Mouse (Mus musculus) left cerebral cortex, postnatal 4 days (tissue): ENCODE measurements around the gene Zfp128. TPM values are rescaled to one million over a fixed set of nuclear protein-coding genes. Genes with fewer than 3 reads are reported as not detected.
"Not testable (repeated sequence)": the region's sequence is repeated elsewhere in the genome, so short reads cannot be mapped to it uniquely, and the experiment has no call there.

Experiments
- DNase-seq: peaks from one replicate; pipeline ENCODE4 v3.0.0-alpha.2; 2022
- intact Hi-C: fragments of 180-260 bp; cut with DNase I; formaldehyde crosslinking; loops from one replicate; pipeline ENCODE4 v1.15.1; 2025
- total RNA-seq, 2 experiments: library from RNA; stranded (reverse); gene quantifications; 2 replicates each; pipeline ENCODE4 v1.2.3; 2021

The Zfp128 gene
- total RNA-seq = 10 to 100 TPM in 1 of 2 experiments, 1 to 10 TPM in 1; 9.9 to 10.2 TPM

DNA sequence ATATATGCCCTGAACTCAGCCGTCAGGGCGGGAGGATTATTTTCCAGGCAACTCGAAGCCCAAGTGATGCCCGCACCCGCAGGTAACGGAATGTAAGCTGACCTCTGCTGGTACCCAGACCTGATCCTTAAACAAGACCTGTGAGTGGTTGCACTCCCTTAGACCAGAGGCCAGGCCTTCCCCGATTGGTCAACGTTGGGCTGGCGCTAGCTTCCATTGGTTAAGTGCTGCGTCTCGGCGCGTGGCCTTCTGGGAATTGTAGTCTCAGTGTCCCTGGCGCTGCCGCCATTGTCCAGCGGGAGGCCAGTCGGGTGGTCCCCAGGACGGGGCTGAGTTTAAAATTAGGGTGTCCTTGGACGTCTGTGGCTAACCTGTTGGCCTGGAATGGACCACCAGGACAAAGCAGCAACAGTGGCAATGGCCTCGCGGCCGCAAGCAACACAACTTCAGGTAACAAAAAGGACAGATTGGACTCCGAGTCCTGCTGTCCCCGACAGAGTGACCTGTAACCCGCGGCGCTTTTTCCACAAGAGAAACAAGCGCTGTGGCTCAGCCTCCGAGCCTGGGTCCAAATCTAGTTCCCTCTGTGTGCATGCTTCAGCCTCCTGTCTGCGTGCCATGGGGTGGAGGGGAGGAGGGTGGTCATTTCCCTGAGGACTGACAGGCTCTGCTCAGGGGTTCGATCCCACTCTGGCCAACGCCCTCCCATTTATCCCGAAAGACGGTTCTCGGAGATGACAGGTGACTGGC, at the start of gene Zfp128:
Zfp128 (plus strand) TSS at position 267 of the 750 bp plus-strand sequence.
- intact Hi-C loops = no loop called here
- DNase-seq = peak; percentile 97

DNA sequence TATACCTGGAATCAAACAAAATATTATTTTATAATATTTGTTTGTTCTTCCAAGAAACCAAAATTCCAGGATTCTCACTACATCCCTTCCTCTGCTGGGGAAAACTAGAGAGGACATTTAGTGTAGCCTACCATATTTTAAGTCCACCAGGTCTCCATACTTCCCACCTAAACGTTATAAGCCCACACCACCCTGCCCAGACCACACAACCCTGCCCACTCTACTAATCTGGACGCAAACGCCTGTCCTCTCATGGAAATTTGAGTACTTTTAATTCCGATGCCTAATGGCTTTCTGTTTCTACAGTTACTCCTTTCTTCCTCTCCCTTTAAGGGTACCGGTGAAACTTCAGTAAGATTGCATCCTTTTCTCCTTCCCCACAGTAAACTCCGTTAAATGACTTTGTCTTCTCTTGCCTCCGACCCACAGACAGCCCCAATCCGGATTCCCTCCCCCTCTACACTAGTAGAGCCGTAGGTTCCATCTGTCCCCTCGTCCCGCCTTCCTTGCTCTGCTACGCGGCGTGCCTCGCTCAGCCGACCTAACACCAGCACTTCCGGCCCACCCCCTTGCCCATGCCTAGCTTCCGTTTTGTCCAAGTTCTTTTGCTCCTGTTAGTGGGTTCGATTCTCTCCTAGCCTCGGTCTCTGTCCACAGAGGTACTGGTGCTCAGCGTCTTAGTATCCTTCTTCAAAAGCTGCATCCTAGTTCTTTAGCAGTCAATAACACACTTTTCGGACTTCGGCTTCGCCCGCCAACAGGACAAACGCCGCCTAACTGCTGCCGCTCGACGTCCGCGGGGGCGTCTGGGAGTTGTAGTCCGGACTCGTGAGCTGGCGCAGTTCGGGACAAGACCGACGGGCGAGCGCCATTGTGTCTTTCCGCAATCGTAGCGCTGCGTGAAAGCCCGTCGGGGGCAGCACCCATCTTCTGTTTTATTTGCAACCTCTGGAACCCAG, 46.5 kb upstream of the Zfp128 start, which contains the start of gene Zfp110:
Zfp110 (plus strand) TSS at position 600 of the 959 bp plus-strand sequence.
- intact Hi-C loops = loop anchor here (2.0 kb wide), 1 partner anchor 32 kb away; the partner anchor contains the start of gene Zscan18
- peak; percentile 88 for DNase-seq

GRCm38 (mm10) chr7:12835193-12835671, 45.7 kb upstream of the Zfp128 start:
- intact Hi-C loops = loop anchor here (2.0 kb wide), 1 partner anchor 32 kb away; the partner anchor contains the start of gene Zscan18
- peak; percentile 13 for DNase-seq

DNA sequence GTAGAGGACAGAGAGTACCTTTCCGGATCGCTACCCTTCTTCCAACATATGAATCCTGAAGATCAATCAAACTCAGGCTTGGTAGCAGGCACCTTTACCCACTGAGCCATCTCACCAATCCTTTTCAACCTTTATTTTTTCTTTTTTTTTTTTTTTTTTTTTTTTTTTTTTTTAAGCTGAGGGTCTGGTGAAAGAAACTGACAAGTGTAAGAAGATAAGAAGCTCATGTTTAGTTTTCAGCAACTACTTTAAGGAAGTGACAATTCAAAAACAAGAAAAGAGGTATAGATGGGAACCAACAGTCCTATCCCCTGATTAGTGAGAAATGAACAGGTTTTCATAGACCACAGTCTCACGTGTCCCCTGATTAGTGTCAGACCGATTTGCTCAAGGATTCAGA, 45.2 kb upstream of the Zfp128 start:
- intact Hi-C loops = loop anchor here (2.0 kb wide), 1 partner anchor 33 kb away; the partner anchor contains the start of gene Zscan18
- DNase-seq = no peak

- no peak for DNase-seq
- intact Hi-C loops = no loop called here
Observed at GRCm38 (mm10) chr7:12874301-12874700, 6.7 kb upstream of the Zfp128 start.

DNA sequence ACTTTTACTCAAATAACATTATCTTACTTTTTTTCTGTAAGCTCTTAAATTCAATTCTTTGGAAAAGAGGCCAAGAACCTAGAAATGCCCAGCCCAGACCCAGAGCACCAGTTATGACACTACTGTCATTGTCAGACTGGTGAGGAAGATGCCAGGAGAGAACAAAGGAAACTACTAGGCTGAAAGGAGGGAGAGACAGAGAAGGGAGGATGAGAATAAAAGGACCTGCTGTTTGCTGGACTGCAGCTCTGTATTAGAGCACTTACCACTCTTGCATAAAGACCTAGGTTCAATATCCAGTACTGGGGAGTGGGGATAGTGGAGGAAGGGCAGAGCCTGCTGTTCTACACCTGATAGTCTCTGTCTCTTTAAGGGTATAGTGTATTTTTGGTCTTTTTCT, 941 bp upstream of the Zfp128 start:
- intact Hi-C loops = no loop called here
- DNase-seq = no peak

GRCm38 (mm10) chr7:12880497-12880896, 480 bp upstream of the Zfp128 start:
- DNase-seq, intact Hi-C loops: not testable (repeated sequence)

DNA sequence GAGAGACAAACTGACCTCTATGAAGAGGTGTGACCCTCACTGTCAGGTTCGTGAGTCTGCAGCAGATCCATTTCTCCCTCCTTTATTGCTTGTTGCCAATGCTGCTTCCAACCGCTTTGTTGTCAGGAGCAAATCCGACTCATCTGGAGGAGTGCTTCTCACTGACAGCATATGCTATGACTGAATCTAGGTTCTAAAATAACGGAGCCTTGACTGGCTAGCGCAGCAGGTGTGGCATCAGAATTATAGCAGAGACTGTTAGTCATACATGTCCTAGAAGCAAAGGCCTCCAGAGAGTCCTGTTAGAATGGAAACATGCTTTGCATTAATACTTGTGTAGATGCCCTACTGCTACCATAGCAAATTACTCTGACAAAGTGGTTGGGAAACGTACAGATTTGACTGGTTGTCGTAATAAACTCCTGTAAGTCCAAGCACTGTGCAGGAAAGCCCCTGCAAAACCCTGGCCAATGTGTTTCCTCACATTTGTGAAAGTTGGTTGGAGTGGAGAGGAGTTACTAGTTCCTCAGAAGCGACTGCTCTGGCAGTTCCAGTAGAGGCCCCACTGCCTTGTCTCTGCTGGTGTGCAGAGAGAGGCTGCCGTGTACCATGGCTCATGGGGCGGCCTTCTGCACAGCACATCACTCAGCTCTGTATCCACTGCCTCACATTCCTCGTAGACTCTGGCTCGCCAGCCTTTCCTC, 5.7 kb downstream of the Zfp128 start:
- no peak for DNase-seq
- intact Hi-C loops = no loop called here

- intact Hi-C loops = no loop called here
- no peak for DNase-seq
Observed at GRCm38 (mm10) chr7:12887585-12887984, 6.6 kb downstream of the Zfp128 start.

DNA sequence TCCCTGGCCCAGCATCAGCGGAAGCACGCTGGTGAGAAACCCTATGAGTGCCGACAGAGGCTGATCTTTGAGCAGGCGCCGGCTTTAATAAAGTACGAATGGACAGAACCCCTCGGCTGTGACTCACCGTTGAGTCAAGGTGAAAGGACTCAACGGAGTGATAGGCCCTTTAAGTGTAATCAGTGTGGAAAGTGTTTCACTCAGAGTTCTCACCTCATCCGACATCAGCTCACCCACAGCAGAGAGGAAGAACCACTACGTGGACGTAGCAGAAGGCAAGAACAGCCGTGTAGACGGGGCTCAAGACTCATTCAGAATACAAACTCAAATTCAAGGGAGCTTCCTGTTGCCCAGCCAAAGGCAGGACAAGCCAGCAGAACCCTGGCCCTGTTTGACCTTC, 10.0 kb downstream of the Zfp128 start:
- intact Hi-C loops = no loop called here
- DNase-seq = no peak

DNA sequence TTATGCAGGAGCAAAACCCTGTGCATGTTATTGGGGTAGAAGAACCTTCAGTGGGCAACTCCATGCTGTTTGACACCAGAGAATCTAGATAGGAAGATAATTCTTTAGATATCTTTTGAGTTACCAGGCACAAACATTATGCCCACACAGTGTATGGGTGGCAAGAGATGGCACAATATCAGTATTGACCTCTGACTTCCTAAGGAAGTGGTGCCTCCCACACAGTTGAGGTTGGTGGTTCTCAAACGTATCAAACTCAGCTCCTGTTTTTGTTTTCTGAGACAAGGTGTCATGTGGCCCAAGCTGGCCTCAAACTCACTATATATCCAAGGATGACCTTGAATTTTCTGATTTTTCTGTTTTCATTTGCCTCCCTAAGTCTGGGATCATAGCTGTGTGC, 10.4 kb downstream of the Zfp128 start:
- intact Hi-C loops = no loop called here
- DNase-seq = no peak

DNA sequence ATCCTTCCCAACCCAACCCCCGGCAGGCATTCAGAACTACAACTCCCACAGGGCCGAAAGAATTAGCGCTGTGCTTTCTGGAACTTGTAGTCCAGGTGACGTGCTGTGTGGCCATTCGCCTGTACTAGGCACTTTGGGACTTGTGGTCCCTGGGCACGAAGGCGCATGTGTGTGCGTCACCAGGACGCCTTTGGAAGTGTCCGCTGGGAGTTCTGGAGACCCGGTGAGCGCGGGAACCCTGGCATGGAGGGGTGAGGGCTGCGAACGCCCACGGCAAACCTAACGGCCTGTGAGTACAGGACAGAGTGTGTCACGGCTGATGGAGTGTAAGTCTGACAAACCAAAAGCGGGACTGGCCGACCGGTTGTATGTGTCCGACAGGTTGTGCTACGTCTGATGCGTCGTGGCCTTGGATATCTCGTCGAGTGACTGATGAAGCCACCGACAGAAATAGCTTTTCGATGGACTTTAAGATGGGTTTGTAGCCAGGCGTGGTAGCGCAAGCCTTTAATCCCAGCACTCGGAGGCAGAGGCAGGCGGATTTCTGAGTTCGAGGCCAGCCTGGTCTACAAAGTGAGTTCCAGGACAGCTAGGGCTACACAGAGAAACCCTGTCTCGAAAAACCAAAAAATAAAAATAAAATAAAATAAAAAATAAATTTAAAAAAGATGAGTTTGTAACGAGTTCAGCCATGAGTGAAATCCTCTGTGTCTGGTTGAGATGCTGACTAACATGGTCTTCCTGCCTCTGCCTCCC, 16.9 kb downstream of the Zfp128 start, which contains the start of gene Zscan22:
Zscan22 (plus strand) TSS at position 161 of the 756 bp plus-strand sequence.
- DNase-seq = peak; percentile 89
- intact Hi-C loops = no loop called here

- DNase-seq = no peak
- intact Hi-C loops = no loop called here
Observed at GRCm38 (mm10) chr7:12901517-12901916, 20.5 kb downstream of the Zfp128 start.

- intact Hi-C loops = no loop called here
- DNase-seq = no peak
Observed at GRCm38 (mm10) chr7:12903623-12904022, 22.6 kb downstream of the Zfp128 start.

- intact Hi-C loops = no loop called here
- no peak for DNase-seq
Observed at GRCm38 (mm10) chr7:12905146-12905545, 24.2 kb downstream of the Zfp128 start.

DNA sequence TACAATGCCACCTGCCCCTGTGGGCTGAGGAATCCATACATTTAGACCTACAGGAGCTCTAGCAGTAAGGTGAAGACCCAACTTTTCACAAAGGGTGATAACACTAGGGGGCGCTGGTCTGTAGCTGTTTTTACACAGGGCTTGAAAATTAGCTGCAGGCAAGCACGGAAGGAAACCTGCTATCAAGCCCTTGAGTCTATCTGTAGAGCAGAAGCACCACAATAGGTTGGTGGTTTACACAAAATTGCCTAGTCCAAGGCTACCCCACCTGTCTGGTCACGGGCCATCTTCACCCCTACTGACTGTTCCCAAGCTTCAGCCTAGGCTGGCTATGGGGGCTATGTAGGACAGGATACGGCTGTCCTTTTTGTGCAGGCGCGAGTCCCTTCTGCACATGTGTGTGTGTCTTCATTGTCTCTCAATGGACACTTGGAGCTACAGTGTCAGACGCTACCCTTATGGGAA, 28.6 kb downstream of the Zfp128 start:
- intact Hi-C loops = no loop called here
- DNase-seq = peak; percentile 75

DNA sequence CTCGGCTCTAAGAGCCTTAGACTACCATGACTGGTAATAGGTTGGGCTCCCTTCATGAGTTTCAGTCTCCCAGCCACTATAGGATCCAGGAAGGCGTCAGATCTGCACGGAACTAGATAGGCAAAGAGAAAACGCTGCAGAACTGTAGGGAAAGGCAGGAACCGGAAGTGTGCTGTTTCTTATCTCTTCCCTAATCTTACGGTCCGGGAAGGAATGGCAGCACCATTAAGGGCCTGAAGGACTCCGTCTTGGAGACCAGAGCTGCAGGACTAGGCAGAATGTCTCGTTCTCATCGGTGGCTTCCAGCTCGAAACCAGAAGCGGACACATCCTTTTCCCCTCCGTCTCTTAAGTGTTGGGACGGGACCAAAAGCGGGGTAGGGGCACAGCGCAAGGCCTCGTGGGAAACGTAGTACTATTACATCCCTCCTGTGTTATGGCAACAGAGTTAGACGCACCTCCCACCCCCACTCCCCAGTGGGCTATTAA, 29.2 kb downstream of the Zfp128 start:
- peak; percentile 52 for DNase-seq
- intact Hi-C loops = no loop called here

DNA sequence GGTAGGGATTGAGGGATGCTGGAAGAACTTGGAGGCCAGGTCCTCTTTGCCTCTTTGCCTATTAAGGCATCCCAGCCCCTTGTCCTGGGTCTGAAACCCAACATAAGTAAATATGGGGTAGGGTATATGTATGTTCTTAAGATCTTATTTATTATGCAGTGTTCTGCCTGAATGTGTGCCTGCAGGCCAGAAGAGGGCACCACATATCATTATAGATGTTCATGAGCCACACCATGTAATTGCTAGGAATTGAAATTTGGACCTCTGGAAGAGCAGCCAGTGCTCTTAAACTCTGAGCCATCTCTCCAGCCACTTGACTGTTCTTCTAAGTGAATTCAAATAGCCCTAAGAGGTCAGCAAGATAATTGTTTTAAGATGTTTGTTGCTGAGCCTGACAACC, 32.6 kb downstream of the Zfp128 start:
- no peak for DNase-seq
- intact Hi-C loops = no loop called here

- intact Hi-C loops, DNase-seq: not testable (repeated sequence)
Observed at GRCm38 (mm10) chr7:12920495-12920894, 39.5 kb downstream of the Zfp128 start.
